Mouse (Mus musculus) liver, adult 2 months (tissue): ENCODE measurements at regions not wholly inside any gene's neighbourhood (a gene's known extent, or its start where the extent isn't known, plus 50 kb on each side); places are given as distances from the start of the nearest gene placed in this dataset.

Experiments
- DNase-seq: peaks from one replicate; pipeline ENCODE4 v3.0.0-alpha.2; 2011; ENCODE audit warnings: low read depth, low spot score; ENCODE audit errors: extremely low read depth
- H3K27ac ChIP-seq: fragments of 200-500 bp; replicated peaks from 2 replicates; pipeline ENCODE4 v1.5.1; 2012; ENCODE audit warnings: low read depth, mild to moderate bottlenecking, control low read depth, inconsistent platforms, low read length; ENCODE audit not compliant: insufficient read depth
- H3K27me3 ChIP-seq: fragments of 200-500 bp; 2 replicates; pipeline ENCODE4 v1.6.1; 2012; ENCODE audit warnings: mild to moderate bottlenecking, moderate library complexity, low read length, inconsistent platforms; ENCODE audit not compliant: control insufficient read depth, insufficient read depth
- H3K36me3 ChIP-seq: fragments of 200-500 bp; 2 replicates; pipeline ENCODE4 v1.6.1; 2012; ENCODE audit warnings: low read length, inconsistent platforms; ENCODE audit not compliant: control insufficient read depth, insufficient read depth
- H3K4me1 ChIP-seq: fragments of 200-500 bp; 2 replicates; pipeline ENCODE4 v1.6.1; 2011; ENCODE audit warnings: low read length; ENCODE audit not compliant: control insufficient read depth, insufficient read depth
- H3K4me3 ChIP-seq: fragments of 200-500 bp; 2 replicates; pipeline ENCODE4 v1.5.1; 2011; ENCODE audit warnings: low read depth, mild to moderate bottlenecking, control low read depth, low read length, moderate library complexity; ENCODE audit not compliant: insufficient read depth
- H3K79me2 ChIP-seq: fragments of 200-500 bp; 2 replicates; pipeline ENCODE4 v1.6.1; 2012; ENCODE audit warnings: inconsistent platforms, mild to moderate bottlenecking, low read length, moderate library complexity; ENCODE audit not compliant: control insufficient read depth, insufficient read depth
- H3K9ac ChIP-seq: fragments of 200-500 bp; 2 replicates; pipeline ENCODE4 v1.6.1; 2012; ENCODE audit warnings: low read depth, mild to moderate bottlenecking, control low read depth, inconsistent platforms, low read length
- CTCF ChIP-seq: fragments of 200-500 bp; IDR thresholded peaks from 2 replicates; pipeline ENCODE4 v1.5.1; 2011; ENCODE audit warnings: low read depth, low read length, control low read depth
- POLR2A ChIP-seq: fragments of 200-500 bp; IDR thresholded peaks from 2 replicates; pipeline ENCODE4 v1.6.1; 2011; ENCODE audit warnings: low read length, control low read depth; ENCODE audit not compliant: insufficient read depth; ENCODE audit errors: extremely low read depth
- WGBS: fragments of 180-500 bp; shearing (Covaris S2); methylation state at CpG from one replicate; pipeline ENCODE4 v1.1.7; 2018; 5-methylcytosine and 5-hydroxymethylcytosine counted together

GRCm38 (mm10) chr6:31334086-31334485 is 64.4 kb upstream of the Mkln1 start:
- no peaks in the 10 kb centered on the region for H3K79me2 ChIP-seq
- 81% methylated on average over 4 of the region's 4 CpGs for WGBS
- H3K4me3 ChIP-seq: no peak overlapping the region
- H3K27me3 ChIP-seq: no peaks in the 10 kb centered on the region
- H3K36me3 ChIP-seq: peaks cover 8% of the 10 kb centered on the region
- no peak overlapping the region for H3K9ac ChIP-seq
- no peak for DNase-seq
- TF ChIP-seq POLR2A: no peak
- no peak for TF ChIP-seq CTCF
- peaks cover 3% of the 10 kb centered on the region for H3K4me1 ChIP-seq
- no peak overlapping the region for H3K27ac ChIP-seq

- TF ChIP-seq POLR2A (no peak), CTCF (no peak)
- H3K79me2 ChIP-seq: no peaks in the 10 kb centered on the region
- no peak overlapping the region for H3K27ac ChIP-seq
- no peak overlapping the region for H3K4me3 ChIP-seq
- H3K36me3 ChIP-seq: peaks cover 2% of the 10 kb centered on the region
- DNase-seq: peak; percentile 83
- no peak overlapping the region for H3K9ac ChIP-seq
- no peaks in the 10 kb centered on the region for H3K27me3 ChIP-seq
- H3K4me1 ChIP-seq: peaks cover 8% of the 10 kb centered on the region
- 48% methylated on average over 13 of the region's 13 CpGs for WGBS
These were observed 59.2 kb upstream of the Mkln1 start for GRCm38 (mm10) chr6:31339122-31339947.

GRCm38 (mm10) chr6:31339948-31340250 is 58.6 kb upstream of the Mkln1 start:
- no peaks in the 10 kb centered on the region for H3K79me2 ChIP-seq
- H3K9ac ChIP-seq: no peak overlapping the region
- H3K4me1 ChIP-seq: peaks cover 8% of the 10 kb centered on the region
- TF ChIP-seq CTCF (no peak), POLR2A (no peak)
- peaks cover 2% of the 10 kb centered on the region for H3K36me3 ChIP-seq
- H3K27me3 ChIP-seq: no peaks in the 10 kb centered on the region
- peak; percentile 47 for DNase-seq
- 23% methylated on average over 1 of the region's 1 CpGs for WGBS
- H3K27ac ChIP-seq: no peak overlapping the region
- H3K4me3 ChIP-seq: no peak overlapping the region

GRCm38 (mm10) chr6:31345366-31346084 is 53.0 kb upstream of the Mkln1 start:
- 83% methylated on average over 10 of the region's 10 CpGs for WGBS
- TF ChIP-seq CTCF (no peak), POLR2A (no peak)
- DNase-seq: no peak

GRCm38 (mm10) chr6:31348333-31348732 is 50.2 kb upstream of the Mkln1 start:
- DNase-seq: no peak
- no peak overlapping the region for H3K27ac ChIP-seq
- WGBS: 95% methylated on average over 4 of the region's 4 CpGs

More at GRCm38 (mm10) chr6:31345366-31346084, 53.0 kb upstream of the Mkln1 start:
- no peak overlapping the region for H3K27ac ChIP-seq
- no peak overlapping the region for H3K4me3 ChIP-seq
- peaks cover 2% of the 10 kb centered on the region for H3K36me3 ChIP-seq
- no peaks in the 10 kb centered on the region for H3K79me2 ChIP-seq
- H3K4me1 ChIP-seq: no peaks in the 10 kb centered on the region
- no peaks in the 10 kb centered on the region for H3K27me3 ChIP-seq
- no peak overlapping the region for H3K9ac ChIP-seq

More at GRCm38 (mm10) chr6:31348333-31348732, 50.2 kb upstream of the Mkln1 start:
- no peaks in the 10 kb centered on the region for H3K36me3 ChIP-seq
- TF ChIP-seq CTCF (no peak), POLR2A (no peak)
- no peak overlapping the region for H3K4me3 ChIP-seq
- no peak overlapping the region for H3K9ac ChIP-seq
- H3K4me1 ChIP-seq: no peaks in the 10 kb centered on the region
- H3K79me2 ChIP-seq: no peaks in the 10 kb centered on the region
- no peaks in the 10 kb centered on the region for H3K27me3 ChIP-seq
